Mouse (Mus musculus): Measurements from ENCODE around the gene Prss22.
A peak's percentile ranks its signal among the peaks of the same experiment; 100 is the strongest.
"Not testable (repeated sequence)": the region's sequence is repeated elsewhere in the genome, so short reads cannot be mapped to it uniquely, and the experiment has no call there.

Gene Prss22

DNA sequence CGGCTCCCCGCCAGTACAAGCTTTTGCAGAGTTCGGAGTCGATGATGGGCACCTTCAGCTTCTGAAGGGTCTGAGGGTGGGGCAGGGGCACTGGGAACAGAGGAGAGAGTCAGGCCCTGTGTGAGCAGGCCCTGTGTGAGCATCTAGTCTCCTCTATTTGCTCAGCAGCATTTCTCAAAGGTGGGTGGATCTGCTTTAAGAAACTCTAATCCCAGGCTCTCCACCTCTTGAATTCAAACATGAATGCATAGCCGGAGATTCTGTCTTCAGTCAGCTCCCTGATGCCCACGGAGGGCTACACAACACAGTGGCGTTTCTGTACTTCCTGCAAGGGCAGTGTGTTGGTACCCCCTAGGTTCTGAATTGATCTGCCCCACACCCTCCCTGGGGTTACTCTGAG is 3.2 kb downstream of the Prss22 start:
- DNase-seq: no peak

DNA sequence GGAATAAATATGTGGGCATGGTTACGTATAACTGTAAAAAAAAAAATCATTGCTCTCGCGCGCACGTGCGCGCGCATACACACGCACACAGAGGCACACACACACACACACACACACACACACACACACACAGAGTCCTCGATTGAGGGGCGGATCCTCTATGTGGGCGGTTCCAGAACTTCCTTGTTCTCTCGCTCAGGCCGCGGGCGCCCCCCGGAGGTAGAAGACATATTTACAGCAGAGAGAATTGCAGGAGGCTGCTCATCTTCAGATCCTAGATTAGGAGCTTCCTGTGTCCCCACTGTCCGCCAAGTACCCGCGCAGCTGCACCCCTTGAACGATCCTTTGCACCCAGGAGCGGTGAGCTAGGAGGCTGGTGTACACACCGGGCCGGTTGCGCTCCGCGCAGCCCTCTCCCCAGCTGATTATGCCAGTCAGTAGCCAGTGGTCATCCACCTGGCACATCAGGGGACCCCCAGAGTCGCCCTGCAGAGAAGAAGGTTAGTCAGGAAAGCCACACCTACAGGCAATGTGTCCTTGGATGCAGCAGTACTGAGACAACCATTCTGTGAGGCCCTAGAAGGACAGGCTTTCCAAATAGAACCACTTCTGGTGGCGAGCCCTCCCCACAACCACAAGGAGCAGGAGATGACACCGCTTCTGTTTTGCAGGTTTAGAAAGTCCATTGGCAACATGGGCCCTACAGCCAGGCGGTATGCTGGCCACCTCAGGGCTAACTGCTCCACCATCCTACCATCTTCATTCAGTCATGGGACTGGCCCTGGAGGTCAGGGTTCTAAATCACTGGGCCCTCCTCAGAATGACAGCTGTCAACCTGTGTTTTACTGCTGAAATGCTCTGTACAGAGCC is 4.1 kb downstream of the Prss22 start:
- peak; percentile 88 to 92 for DNase-seq

DNA sequence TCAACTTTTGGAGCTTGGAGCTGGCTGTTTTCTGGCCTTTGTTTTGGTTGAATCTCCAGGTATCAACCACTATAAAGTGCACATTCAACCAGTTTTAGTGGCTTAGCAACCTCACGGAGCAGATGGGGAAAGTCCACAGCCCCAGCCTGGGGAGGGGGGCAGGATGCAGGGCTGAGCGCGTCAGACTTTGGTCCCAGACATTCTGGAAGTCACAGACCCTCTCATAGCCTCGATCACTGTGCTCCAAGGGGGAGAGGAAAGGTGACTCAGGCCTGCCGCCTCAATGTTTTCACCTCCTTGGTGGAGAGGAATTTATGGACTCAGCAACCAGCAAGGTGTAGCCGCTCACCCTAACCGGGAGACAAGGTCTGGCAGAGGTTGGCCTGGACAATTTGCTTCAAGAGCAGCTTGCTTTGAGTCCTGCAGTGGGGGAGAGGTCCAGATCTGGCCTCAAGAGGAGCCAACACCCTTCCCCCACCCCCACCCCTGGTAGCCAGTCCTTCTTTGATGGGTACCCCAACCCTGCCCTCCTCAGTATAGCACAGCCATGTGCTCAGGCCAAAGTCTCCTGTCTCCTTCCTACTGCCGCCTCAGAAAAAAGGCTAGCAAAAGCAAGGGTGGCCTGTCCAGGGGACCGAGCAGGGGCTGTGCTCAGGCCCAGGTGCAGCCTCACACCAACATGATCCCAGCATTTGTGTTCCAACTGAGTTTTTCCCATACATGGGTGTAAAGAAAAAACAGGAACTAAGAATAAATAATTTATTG is 4.9 kb downstream of the Prss22 start:
- DNase-seq: no peak

DNA sequence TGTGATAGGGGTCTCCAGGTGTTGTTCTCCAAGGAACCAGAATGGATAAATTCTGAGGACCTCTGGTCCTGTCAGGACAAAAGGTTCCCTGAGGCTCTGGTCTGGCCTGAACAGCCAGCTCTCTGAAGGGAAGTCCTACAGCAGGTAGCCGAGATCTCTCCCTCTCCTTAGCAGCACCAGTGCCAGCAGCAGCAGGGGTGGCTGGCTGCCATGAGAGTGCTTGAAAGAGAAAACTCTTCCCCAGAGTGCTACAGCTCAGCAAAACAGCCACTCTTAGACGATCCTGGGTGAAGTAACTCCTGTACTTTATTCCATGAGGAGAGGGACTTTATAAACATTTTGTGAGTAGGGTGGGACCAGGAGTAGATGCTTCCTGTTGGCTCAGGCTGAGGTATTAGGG is 8.1 kb downstream of the Prss22 start:
- peak; percentile 60 to 77 for DNase-seq

DNA sequence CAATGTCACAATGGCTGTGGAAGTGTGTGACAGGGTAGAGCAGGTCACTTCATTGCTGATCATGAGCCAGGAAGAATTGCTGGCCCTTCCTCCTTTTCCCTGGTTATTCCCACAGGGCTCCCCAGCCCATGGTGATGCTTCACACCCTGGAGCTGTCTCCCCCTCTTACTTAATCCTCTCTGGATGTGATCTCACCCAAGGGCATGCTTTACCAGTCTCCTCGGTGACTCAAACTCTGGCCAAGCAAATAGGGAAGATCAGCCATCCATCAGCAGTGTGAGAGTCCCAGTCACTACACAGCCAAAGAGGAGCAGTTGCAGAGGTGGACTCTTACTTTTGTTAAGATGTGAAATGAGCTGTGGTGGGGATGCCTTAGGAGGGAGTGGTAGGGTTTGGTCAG is 12.9 kb downstream of the Prss22 start:
- no peak for DNase-seq

DNA sequence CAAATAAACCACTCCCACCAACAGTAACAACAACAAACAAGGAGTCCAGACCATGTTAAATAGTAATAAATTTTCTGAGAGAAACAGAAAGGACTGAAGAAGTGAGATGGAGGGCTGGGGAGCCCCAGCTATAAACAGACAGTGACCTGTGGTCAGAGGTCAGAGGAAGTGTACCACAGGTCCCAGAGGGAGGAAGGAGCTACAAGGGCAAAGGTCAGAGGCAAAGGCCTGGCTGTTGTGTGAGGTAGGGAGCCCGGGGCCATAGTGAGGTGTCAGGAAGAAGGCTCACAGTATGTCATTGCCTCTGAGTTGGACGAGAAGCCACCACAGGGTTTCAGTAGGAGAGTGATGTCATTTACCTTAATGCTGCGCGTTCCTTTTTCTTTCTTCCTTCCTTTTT is 15.0 kb downstream of the Prss22 start:
- DNase-seq: peak in 1 of 2 experiments; percentile 31

DNA sequence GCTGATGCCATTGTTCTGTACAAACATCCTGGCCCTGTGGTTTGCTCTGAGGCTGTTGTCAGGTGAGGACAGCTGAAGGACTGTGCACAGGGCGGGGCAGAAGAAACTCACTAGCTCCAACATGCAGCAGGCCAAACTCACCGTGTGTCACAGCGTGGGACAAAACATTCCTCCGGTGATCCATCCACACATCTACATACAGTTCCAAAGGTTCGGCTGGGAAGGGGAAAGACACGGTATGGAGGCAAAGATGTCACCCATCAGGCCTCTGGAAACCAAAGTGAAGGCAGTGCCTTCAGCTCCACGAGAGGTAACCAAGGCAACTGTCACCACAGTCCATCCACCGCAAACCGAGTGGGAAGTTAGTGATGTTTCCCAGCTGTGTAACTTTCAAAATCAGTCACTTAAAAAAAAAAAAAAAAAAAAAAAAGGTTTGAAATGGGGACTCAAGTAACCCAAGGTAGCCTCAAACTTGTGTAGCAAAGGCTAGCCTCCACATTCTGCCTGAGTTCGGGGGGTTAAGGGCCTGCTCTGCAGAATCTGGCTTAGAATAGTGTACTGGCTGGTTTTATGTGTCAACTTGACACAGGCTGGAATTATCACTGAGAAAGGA is 17.5 kb downstream of the Prss22 start, which contains the start of gene Prss30:
Prss30 (minus strand) TSS at position 270 of the 613 bp plus-strand sequence.
- DNase-seq: peak in 1 of 2 experiments; percentile 32

DNA sequence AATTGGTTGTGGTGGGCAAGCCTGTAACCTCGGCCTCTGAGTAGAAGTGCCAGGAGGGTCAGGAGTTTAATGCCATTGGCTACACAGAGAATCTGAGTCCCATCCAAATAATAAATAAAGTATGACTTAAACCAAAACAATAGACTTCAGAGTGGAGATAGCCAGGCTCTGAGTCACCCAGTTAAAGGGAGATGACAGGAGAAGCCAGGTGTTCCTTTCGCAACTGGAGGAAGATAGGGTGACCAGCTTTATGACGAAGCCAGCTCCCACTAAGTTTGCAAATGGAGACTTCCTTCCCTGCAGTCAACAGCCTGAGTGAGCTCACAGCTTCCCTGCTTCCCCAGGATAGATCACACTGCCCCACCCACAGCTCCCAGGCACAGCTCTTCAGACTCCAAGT is 18.4 kb downstream of the Prss22 start:
- no peak for DNase-seq

DNA sequence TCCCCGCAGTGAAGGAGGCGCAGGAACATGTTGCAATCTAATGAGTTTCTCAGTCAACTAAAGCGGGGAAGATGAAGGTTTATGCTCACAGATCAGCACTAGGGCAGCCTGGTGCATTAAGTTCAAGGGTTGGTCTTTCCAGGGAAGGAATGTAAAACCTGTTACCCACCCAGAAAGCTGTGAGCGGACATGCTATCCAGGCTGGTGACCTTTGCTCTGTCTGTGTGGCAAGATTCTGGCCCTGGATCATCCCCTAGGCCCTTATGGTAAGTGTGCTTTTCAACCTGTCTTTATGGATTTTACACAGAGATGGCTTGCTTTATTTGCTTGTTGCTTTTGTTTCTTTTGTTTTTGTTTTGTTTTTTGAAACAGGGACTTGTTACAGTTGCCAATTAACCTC is 21.2 kb downstream of the Prss22 start:
- DNase-seq: no peak

DNA sequence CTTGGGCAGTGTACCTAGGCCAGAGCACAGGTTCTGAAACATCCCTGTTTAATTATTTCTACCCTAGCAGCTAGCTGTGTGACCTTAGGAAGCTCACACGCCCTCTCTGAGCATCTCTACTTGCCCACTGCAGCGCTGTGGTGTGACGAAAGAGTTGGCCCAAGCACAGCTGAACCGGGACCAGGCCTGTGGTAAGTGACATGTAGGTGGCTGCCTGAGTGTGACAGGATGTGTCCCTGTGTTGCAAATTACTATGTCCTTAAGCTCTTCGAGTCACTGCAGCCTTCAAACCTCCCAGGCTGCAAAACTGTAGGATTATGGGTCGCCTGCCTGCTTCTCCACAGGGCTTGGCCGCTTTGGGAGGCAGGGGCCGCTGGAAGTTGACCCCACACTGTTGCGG is 26.6 kb downstream of the Prss22 start:
- DNase-seq: no peak

DNA sequence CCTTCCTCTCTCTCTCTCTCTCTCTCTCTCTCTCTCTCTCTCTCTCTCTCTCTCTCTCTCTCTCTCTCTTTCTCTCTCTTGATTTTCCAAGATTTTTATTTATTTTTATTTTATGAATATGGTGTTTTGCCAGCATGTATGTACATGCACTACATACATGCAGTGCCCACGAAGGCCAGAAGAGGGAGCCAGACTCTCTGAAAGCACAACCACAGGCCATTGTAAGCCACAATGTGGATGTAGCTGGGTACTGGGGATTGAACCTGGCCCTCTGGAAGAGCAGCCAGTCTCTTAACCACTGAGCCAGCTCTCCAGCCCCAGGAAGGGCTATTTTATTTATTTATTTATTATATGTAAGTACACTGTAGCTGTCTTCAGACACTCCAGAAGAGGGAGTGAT is 28.7 kb downstream of the Prss22 start:
- peak; percentile 71 to 78 for DNase-seq

DNA sequence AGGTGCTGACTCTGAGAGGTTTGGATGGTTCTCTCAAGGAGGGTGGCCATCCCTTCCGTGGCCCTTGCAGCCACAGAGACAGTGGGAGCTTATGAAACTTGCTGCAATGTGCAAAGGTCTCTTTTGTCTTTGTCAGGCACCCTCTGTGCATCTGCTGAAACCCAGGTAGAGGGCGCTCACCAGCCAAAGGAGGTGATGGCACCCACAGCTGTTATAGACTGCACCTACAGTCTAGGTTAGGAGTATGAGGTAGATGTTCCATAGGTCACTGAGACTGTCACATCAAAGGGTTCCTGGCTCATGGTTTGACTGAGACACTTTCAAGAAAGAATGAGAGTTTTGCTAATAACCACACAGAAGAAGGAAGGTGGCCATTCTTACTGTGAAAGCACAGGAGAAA is 29.1 kb downstream of the Prss22 start:
- peak in 1 of 2 experiments; percentile 25 for DNase-seq

DNA sequence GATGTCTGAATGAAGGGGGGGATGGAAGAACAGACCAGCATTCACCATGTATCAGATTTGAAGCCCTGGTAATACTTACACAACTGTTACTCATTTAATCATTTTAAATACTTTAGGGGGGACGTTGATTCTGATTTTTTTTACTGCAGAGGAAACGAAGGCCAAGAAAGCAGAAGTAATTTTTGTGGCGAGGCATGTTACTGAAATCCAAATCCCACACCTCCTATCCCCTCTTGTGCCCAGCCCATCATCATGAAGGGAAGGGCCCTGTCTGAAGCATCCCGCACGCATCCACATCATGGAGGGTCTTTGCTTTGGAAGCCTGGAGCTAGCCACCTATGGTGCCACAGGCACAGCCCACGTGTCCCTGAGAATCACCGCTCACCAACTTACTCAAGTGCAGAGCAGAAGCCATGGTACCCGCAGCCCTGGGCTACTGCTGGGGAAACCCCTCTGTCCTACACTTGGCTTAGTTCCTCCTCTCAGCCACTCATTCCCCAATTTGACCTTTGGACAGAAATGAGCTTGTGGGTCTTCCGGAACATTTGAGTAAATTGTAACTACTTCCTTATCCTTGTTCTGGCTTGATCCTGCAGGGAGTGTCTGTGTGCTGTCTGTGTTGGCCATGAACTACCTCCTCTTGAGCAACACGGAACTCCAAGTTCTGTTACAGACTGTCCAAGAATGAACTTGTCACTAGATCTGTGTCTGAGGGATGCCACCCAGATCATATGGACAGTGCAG is 31.1 kb downstream of the Prss22 start:
- DNase-seq: peak; percentile 42 to 45

DNA sequence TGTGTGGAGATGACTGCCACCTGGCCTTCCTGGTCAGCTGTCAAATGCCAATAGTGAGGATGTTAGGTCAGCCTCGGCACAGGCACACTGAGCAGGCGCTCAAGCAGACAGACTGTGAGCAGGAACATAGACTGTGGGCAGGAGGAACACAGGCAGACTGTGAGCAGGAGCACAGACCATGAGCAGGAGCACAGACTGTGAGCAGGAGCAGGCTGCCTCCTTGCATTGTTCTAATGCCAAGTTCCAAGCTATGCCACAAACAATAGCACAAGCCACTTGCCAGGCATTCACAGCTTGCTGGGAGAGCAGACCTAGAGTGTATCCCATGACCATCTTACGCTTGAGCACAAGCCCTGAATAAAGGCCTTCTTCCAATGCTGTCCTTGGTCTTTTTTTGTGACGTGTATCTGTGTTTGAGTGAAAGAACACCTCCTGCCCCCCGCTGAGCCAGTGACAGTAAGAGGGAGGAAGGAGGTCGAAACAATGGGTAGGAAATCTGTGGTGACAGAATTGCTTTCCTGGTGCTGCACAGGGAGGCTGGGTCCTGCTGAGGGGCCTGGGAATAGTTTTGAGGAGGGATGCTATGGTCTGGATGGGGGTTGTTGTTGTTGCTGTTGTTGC is 32.0 kb downstream of the Prss22 start:
- no peak for DNase-seq

DNA sequence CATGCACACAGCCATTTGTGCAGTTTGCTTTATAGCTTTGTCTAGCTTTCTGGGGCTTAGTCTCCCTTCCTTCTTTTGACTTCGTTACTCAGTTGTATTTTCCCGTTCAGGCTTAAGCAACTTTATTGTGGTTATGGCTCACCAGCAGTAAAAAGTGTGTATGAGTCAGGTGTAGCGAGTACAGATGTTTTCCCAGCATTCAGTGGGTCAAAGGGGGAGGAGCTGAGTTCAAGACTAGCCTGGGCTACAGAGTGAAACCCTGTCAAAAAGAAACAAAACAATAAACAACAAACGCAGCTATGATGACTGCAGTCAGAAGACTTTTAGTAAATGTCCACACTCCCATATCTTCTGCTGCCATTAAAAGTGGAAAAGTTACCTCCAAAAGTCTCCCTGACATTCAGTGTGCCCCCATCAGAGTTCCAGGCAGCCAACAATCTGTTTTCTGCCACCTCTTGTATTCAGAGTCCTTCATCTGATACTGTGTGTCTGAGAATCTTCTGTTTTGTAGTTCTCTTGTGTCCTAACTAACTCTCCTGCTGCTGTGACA is 36.3 kb downstream of the Prss22 start:
- DNase-seq: no peak

DNA sequence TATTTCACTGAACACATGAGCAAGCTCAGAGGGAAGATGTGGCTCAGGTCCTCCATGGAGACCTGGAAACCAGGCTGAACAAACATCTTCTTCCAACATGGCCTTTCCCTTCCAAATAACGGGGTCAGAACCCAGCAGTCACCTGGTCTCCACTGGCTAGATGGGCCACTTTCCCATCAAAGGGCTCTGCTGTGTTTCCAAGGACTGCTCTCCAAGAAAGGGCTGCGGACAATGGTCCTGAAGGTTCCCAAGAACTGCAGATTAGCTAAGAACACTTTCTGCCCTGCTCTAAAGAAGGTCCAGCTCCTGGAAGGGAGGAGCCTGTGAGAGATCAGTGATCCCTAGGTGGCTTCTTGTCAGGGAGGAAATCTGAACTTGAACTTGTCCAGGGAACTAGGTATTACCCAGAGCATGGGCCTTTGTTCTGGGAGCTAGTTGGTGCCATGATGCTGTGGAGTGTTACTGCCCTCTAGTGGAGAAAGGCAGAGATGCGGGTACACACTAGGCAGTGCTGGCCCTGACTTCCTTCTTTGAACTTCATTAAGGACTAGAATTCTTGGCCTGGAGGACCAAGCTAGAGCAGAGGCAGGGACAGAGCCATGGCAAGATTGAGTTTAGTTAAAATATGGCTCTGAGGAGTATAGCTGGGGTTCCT is 37.7 kb downstream of the Prss22 start:
- DNase-seq: peak; percentile 64 to 76

DNA sequence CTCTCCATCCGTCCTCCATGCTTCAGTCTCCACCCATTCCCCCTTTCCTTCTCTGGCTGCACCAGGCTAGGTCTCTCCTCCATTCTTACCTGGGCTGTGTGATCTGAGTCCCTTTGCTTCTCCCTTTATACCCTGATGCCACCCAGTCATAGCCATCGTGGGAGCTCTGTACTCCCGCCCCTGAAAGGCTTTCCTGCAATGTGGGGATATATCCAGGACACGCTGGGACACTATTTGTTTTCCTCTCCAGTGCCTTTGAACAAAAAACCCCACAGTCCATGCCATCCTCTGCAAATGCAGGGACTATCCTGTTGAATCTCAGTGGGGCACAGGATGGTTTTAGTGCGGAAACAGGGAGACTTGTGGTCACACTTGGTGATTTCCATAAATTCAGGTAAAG is 42.7 kb downstream of the Prss22 start, which contains the start of gene Sbpl:
Sbpl (minus strand) TSS at position 101 of the 400 bp plus-strand sequence.
- DNase-seq: no peak

DNA sequence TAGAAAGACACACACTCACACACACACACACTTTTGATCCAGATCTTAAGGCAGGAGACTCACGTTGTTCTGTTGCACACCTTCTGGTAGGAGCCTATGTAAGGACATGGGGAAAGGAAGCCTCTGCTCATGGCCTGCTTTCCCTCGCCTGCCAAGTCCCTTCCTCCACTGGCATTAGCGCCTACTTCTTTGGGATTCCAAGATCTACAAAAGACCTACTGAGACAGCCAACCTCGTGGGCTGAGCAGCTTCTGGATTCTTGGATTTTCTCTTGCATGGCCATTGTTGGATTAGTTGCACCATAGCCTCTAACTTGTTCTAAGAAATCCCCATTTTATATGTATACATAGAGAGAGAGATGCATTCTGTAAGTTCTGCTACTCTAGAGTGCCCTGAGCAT is 47.1 kb downstream of the Prss22 start:
- DNase-seq: not testable (repeated sequence)

DNA sequence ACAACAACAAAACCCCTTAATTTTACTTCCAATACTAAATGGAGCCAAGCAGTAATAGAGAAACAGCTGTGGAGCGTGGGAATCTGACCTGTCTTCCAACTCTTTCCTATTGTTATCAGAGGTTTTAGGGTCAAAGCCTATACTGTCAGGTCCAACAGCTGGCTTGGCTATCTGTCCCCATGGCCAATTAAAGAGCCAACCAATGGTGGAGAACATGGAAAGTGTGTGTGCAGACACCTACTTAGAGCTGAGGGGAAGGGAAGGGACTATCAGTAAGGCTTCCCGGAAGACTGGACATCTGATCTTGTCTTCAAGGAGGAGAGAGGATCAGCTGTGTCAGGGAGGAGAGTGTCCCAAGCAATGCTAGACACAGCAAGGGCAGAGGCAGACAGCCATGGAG is 48.8 kb downstream of the Prss22 start:
- no peak for DNase-seq

DNA sequence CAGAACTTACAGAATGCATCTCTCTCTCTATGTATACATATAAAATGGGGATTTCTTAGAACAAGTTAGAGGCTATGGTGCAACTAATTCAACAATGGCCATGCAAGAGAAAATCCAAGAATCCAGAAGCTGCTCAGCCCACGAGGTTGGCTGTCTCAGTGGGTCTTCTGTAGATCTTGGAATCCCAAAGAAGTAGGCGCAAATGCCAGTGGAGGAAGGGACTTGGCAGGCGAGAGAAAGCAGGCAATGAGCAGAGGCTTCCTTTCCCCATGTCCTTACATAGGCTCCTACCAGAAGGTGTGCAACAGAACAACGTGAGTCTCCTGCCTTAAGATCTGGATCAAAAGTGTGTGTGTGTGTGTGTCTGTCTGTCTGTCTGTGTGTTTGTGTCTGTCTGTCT is 50.4 kb downstream of the Prss22 start:
- not testable (repeated sequence) for DNase-seq

Data from lung, adult 18-20 months (tissue).